Mouse (Mus musculus) adrenal gland, postnatal 14 days (tissue): ENCODE measurements at regions not wholly inside any gene's neighbourhood (a gene's known extent, or its start where the extent isn't known, plus 50 kb on each side); places are given as distances from the start of the nearest gene placed in this dataset.

Source experiments
- DNase-seq: peaks from one replicate; pipeline ENCODE4 v3.0.0; 2021; ENCODE audit warnings: mixed read lengths

DNA sequence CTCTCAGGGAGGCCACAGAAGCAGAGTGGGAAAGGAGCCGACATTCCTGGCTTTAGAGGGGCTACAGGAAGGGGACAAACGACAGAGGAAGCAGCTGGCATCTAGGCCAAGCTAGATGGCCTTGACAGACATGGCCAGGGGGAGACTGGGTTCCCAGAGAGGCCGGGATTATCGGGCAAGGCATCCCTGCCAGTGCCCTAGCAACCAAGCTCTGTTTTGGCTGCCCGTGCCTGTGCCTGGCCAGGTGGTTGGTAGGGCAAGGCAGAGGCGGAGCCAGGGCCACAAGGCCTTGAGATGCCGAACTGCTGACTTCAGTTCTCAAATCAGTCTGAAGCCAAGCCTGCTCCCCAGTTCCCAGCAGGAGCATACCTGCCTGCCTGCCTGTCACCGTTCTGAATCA, 142.7 kb downstream of the Vegfa start:
- peak; percentile 80 for DNase-seq

DNA sequence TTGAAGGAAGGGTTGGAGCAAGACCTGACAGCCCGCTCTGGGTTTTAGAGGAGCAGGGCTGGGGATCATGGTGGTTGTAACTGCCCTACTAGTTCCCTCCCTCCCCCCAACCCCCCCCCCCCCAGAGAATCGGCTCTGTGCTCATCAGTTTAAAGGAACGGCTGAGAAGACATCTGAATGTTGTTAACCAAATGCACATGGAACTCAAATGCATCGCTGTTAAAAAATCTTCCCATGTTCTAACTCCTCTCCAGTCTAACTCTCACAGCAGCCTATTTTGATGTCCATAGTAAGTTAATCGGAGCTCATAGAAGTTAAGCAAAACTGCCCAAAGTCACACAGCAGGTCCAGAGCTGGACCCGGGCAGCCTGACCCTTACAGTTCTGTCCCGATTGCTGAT, 143.1 kb downstream of the Vegfa start:
- no peak for DNase-seq

DNA sequence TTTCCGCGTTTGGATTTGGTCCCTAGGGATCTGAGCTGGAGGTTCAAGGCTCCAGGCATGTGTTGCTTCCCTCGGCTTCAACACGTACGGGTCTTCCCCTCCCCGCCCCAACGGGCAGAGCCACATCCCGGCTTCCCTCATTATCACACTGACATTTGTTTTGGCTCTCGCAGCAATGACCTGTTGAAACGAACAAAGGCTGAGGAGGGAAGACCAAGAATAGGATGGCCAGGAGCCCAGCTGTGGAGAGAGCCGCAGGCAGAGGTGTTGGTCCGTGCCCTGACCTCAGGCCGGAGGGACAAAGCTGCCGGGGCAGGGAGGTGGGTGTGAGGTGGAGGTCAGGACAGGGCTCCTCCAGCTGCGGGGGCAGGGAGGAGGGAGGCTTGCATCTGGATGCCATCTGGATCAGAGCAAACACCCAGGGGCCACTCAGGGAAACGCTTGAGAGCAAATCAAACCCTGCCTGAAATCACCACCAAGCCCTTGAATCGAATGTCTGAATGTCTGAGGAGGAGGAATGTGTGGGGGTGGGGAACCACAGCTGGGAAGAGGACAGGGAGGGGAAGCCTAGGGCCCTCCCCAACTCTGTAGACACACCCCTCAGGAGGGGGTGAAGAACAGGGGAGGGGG, 145.6 kb downstream of the Vegfa start:
- peak; percentile 37 for DNase-seq

DNA sequence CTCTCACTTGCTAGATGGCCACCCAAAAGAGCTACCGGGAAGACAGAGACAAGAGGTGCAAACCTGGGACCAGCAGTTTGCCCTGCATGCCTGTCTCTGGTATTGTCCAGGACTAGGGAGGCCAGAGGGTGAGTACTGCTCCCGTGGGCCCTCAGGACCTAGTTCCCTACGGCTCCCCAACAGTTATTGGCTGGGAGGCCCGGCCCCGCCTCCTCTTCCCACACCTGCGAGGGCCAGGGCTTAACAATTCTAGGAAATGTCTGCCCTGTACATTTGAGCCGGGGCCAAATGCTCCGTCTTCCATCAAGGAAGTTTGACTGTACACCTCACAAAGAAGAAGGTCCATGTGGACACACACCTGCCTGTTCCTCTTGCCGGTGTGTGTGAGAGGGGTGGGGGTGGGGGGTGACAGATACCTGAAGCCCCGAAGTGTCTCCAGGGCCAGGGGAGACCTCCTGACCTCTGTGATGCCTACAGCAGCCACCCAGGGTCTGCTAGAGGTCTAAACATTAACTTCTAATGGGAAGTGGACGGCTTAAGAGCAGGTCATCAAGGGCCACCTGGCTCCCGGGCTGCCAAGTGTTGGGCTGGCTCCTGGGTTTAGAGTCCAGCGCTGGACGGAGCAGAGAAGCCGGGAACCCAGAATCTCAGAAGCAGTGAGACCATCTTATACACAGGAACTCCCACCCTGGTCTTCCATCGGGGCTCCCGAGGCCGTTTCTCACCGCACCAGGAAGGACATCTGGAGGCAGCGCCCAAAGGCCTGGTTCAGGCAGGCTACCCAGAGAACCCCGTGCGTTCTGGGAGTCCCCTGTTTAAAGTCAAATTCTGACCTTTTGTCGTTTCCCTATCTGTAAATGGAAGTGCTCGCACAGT, 146.5 kb downstream of the Vegfa start:
- DNase-seq = no peak

DNA sequence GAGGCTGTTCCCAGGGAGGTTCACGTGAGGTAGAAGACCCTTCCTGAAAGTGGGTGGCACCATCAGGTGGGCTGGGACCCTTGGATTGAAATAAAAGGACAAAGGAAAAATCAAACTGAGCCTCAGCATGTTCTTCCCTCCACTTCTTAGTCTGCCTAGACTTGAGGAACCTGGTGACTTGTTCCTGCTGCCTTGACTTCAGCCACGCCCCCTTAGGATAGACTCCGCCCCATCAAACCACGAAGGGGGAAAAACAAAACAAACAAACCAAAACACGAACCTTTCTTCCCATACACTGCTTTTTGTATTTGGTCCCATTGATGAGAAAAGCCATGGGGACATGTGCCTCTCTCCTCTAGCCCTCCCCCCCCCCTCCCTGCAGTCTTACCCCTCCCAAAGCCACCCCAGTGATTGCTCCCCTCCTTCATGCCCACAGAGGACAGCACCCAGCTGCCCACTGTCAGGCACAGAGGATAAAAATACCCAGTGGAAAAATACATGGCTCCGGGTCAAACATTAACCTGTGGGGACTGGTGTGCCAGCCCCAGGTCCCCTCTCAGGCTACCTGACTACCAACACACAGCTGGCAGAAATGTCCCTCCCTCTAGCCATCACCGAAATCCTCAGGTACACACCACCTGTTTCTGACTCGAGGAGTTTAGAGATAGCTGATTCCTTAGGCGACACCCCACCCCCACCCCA, 148.0 kb downstream of the Vegfa start:
- DNase-seq = no peak

DNA sequence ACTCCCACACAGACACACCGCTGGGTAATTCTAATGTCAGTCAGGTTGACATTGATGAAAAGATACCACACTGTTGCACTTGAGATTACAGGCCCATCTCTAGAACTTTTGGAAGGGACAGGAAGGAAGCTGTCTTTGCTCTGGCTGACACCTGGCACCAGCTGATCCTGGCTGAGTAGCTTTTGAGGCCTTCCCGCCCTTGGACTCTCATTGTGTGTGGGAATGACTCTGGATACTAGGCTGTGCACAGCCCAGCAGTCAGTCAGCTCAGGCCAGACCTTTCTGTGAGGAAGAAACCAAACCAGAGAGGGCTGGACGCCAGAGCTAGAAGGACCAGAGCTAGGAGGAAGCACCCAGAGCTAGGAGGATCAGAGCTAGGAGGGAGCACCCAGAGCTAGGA, 149.0 kb upstream of the 1600014C23Rik start:
- DNase-seq = no peak

DNA sequence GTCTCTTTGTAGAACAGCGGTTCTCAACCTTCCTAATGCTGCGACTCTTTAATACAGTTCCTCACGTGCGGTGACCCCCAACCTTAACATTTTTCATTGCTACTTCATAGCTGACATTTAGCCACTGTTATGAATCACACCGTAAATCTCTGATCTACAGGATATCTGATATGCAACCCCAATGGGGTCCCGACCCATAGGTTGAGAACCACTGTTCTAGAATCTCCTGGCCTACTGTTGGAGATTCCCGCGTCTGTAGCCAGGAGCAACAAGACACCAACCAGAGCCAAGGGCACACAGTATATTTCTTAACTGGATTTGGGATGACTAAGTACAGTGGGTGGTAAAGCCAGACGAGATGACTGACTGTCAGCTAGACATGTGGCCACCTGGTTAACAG, 147.6 kb upstream of the 1600014C23Rik start:
- DNase-seq = peak; percentile 44

DNA sequence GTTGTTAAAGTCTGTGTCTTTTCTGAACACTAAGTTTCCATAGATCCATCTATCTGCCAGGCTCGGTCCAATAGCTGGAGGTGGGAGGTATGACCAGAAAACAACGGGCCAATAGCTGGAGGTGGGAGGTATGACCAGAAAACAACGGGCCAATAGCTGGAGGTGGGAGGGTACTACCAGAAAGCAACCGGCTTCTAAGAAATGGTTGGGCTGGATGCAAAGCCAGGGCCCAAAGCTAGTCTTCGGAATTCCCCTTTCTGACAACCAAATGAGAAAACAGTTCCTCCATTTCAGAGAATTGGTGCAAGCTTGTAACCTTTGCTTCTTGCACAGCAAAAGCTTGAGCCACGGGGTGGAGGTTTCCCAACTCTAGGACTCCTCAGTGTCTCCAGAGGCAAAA, 147.1 kb upstream of the 1600014C23Rik start:
- DNase-seq = no peak

DNA sequence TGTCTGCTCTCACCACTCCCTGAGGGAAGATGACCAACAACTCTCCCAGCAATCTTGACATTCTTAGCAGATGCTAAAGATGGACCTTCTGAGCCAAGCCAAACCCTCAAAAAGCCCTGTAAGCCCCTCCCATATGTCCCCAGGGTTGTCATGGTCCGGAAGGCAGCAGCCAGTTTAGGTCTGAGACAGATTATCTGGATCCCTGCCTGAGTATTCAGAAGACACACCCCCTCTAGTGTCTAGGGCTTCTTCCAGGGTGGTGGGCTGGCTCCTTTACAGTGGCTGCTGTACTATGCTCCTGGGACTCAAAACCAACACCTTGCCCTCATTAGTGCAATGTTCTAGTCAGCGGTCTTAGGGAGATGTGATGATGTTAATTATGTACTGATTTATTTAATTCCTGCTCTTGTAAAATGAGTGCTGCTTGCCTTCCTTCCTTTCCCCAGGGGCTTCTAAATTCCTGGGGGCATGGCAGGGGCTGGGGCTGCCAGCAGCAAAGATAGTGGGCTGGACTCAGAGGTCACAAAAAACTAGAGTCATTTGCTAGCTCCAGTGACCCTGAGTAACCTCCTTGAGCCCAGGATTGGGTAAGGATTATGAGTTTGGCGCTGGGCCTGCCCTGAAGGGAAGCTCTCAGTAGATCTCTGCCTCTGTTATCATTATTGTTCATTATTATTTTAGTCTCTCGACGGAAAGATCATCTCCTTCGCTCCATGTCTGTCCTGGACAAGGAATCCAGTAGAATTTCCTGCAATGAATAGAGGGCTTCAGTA, 146.0 kb upstream of the 1600014C23Rik start:
- DNase-seq = peak; percentile 74

DNA sequence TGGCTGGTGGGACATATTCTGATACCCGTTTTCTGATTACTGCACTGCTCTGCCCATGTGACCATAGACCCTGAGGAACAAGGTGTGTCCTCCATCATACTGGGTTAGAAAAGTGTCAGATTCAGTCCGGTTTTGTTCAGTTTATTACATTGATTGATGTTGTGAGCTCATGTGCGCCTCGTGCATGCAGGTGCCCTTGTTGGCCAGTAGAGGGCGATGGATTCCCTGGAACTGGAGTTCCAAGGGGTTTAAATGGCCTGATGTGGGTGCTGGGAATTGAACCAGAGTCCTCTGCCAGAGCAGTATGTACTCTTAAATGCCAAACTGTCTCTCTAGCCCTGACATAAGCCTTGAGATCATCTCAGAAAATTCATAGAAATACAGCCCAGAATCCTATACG, 144.8 kb upstream of the 1600014C23Rik start:
- no peak for DNase-seq

DNA sequence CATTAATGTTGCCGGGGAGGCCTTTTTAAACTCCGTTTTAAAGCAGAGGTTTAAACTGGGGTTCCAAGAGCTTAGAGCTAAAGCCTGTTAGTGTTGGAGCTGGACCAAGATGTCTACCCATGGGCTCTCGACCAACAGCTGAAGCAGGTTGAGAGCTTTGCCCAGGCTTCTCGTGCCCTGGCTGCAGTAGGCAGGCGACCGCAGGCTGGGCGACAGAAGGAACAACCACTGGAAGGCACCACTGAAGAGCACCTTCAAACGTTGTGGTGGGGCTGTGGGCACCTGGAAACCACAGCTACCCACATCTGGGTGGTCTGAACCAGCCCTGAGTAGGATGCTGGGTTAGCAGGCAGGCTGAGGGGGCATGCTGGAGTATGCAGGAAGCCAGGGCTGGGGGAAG, 141.7 kb upstream of the 1600014C23Rik start:
- no peak for DNase-seq

DNA sequence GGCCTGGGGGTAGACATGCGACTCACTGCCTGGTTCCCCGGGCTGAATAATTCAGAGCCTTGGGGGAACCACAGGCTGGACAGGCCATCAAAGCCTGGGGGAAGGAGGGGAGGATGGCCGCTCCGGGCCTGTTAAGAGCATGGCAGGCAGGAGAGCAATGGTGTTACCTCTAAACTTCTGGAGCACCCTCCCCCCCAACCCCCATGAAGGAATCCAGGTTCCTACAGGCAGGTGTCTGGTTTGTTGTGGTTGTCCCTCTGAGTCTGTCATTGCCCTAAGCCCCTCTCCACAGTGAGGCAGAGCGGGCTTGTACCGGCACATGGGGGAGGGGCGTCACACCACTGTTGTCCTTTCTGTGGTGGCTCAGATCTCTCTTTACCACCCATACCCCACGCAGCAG, 140.4 kb upstream of the 1600014C23Rik start:
- DNase-seq = no peak

DNA sequence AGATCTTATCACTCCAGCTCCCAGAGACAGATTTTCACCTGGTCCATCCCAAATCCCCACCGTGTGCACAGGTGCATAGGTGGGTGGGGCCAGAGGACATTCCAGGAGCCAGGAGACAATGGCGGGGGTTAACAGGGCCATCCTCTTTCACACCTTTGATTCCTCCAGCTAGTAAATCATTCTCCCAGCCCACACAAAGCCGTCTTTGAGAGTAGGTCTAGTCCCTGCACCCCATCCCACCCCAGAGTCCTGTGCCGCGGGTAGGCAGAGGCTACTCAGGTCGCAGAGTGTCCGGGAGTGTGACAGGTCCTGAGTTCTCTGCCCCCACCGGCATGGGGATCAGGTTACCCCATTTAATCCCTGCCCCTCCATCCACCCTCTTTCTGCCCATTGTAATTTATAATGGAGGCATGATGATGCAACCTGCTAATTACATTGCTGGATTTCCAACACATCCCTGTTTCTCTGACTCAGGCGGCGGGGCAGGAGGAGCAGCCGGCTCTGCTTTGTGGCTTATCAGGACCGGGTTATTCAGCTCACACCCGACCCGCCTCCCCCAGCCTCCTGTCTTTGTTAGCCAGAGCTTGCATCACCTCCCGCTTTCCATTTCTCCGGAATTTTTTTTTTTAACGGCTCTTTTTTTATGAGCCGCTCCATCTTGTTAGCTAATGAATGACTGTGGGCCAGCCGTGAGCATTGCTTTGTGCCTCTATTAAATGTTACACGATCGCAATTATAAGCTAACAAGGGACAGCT, 139.7 kb upstream of the 1600014C23Rik start:
- peak; percentile 66 for DNase-seq

DNA sequence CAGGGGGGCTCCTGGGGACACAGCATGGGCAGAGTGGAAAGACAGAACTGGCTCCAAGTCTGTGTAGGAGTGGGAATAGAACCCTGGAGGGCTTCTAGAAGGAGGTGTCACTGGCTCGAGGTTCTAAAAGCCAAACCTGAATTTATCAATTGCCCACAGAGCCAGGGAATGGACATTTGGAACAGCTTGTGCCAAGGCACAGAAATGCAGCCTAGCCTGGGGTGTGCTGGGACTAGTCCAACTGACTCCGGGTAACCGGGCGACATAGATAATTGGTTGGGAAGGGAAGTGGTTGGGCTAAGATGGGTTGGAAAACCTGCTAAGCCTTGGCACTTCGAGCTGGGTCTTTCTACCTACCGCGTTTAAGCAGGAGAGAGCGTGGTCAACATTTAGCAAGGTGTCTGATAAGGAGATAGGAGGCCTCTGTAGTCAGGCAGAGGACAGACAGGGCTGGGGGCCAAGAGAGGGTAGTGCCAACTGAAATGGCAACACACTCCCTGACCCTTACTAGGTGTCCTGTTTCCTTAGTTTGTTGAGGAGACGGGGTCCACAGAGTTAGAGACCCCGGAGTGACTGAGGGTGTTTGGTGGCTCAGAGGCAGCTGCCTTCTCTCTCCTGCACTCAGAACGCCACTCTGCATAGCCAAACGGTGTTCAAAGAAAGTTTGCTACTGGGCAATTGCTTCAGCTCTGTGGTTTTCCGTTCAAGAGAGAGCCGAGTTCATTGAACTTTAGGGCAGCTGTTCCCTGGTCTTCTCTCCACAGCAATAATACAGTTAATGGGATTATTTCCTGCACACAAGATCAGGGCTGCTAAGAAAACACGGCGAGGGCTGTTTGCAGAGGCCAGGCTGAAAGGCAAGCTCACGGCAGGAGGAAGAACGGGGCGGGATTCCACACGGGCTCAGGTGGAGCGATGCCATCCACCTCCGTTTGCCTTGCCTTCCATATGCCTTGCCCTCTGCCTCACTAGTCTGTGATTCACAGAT, 138.3 kb upstream of the 1600014C23Rik start:
- no peak for DNase-seq

DNA sequence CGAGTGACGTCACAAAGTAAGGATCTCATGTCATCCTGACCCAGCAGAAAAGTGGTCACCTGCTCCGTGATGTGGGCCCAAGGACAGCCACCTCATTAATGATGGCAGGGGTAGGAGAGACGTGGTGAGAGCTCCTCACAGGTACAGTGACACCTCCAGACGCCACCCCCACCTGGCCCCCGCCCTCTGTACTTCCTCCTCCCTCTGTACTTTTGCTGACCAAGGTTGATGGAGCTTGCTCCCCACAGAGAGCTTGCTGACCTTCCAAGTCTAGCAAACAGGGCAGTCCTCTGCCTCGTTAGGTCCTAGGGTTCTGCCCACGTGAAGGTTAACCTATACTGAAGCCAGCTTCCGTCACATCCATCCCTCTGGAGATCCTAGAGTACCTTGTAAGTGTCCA, 137.4 kb upstream of the 1600014C23Rik start:
- DNase-seq = no peak

DNA sequence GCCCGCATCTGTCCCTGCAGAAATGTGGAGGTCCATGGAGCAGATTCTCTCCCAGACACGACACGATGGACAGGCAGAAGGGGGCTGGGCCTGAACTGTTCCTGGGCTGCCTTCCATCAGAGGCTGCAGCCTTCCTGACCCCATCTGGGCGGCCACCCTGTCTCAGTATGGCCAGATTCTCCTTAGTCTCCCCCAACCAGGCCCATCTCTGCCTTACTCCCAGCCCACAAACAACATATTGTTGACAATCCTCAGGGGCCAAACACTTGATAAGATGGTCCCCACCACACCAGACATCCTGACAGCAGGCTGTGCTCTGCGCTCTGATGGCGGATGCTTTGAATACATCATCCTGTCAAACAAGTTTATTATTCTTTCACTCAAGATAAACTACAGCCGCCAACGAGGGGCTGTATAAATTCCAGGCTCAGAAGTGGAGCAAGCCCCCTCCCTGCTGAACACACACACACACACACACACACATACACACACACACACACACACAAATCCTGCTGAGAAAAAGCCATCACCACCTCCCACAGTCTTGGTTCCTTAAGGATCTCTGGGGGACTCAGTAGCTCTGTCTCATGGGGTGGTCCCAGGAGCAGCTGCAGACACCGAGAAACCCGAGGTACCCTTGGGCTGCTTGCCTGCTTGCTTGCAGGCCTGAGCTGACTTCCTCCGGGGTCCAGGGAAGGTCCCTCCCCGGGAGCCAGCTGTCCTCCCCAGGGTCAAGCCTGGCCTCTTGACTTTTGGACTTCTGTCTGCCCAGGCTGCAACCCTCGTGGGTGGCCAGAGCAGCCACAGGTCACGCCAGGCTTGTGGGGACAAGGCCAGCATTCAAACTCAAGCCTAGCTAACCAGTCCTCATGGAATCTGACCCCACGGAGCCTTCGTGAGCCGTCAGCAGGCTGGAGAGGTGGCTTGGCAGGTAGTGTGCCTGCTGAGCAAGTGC, 135.6 kb upstream of the 1600014C23Rik start:
- no peak for DNase-seq

DNA sequence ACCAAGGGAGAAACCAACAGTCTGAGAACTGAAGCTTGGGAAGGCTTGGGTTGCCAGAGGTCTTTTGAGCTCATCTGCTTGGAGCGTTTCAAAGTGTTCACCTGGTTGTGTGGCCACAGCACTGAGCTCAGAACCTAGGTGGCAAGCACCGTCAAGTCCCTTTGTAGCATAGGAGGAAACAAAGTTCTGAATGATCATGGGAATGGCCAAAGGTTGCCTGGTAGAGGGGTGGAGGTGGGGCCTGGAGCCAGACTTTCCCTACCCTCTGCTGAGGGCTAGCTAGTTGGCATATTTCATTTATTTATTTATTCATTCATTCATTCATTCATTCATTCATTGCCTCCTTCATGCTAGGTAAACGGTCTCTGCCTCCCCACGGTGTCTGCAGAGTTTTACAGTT, 134.9 kb upstream of the 1600014C23Rik start:
- no peak for DNase-seq

DNA sequence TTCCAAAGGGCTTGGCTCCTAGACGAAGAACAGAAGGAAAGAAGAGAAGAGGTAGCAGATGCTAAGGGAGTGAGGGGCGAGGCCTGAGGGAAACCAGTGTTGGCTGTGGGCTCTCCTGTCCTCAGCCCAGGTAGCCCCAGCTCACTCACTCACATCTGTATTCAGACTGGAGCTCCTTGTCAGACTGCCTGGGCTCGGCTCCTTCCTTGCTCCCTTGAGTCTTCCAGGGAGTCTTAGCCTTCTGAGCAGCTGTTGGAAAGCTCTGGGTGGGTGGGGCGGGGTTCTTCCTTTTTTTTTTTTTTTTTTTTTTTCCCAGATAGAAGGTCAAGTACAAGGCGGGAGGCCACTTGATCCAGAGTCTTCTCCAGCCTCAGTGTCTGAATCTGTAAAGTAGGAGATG, 134.1 kb upstream of the 1600014C23Rik start:
- DNase-seq = no peak
